Mouse (Mus musculus): ENCODE data around the gene Hist1h2bf. TPM values are rescaled to one million over a fixed set of nuclear protein-coding genes. Genes with fewer than 3 reads are reported as not detected.
A peak's percentile ranks its signal among the peaks of the same experiment; 100 is the strongest.
"Not testable (repeated sequence)": the region's sequence is repeated elsewhere in the genome, so short reads cannot be mapped to it uniquely, and the experiment has no call there.

Hist1h2bf gene
- total RNA-seq, 4 experiments from 2014 or later = 2.0 to 6.7 (median 5.1) TPM

DNA sequence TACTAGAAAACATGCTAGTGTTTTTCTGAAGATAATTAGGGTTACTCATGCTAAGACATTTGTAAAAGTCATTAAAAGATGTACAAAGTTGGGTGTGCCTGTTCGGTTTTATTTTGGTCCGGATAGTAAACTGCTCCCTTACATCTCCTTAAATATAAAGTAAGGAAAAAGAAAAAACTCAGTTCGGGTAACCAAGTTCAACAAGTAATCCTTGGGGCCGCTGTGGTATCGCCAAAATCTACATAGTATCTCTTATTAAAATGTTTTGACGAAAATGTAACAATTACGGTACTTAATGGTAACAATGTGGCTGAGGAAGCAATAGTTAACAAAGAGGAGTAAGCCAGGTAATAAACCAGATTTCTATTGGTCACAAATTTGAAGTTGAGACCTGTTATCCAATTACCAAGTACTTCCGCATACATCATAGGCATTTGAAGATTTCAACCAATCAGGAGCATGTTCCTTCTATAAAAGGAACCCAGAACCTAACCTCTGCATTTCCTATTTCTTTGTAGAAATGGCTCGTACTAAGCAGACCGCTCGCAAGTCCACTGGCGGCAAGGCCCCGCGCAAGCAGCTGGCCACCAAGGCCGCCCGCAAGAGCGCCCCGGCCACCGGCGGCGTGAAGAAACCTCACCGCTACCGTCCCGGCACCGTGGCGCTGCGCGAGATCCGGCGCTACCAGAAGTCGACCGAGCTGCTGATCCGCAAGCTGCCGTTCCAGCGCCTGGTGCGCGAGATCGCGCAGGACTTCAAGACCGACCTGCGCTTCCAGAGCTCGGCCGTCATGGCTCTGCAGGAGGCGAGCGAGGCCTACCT is 29.8 kb downstream of the Hist1h2bf start, which contains the start of gene Hist1h3f:
TSS of gene Hist1h3f (plus strand) at position 88 of the 822 bp plus-strand sequence.
- peak; percentile 26 to 44 for DNase-seq (ENCODE audit: low spot score in 2 of 2)

DNA sequence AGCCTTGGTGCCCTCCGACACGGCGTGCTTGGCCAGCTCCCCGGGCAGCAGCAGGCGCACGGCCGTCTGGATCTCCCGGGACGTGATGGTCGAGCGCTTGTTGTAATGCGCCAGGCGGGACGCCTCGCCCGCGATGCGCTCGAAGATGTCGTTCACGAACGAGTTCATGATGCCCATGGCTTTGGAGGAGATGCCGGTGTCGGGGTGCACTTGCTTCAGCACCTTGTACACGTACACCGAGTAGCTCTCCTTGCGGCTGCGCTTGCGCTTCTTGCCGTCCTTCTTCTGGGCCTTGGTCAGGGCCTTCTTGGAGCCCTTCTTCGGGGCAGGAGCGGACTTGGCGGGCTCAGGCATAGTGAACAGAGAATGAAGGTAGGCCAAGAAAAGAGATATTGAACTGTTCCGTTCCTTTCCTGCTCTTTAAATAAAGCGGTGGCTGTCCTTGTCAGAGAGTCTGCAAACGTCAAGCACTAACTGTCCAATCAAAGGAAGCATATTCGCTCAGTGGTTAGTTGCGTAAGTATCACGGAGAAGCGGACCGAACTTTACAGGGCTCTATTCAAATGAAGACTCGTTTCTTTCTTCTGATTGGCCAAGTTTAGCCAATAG is 30.9 kb downstream of the Hist1h2bf start, which contains the start of gene Hist1h2bh:
TSS of gene Hist1h2bh (minus strand) at position 394 of the 609 bp plus-strand sequence.
- peak in 1 of 2 experiments; percentile 37 for DNase-seq (ENCODE audit: low spot score in 2 of 2)

- DNase-seq (ENCODE audit: low spot score in 2 of 2) = not testable (repeated sequence)
Measured at GRCm38 (mm10) chr13:23542225-23542980, 31.6 kb downstream of the Hist1h2bf start.

DNA sequence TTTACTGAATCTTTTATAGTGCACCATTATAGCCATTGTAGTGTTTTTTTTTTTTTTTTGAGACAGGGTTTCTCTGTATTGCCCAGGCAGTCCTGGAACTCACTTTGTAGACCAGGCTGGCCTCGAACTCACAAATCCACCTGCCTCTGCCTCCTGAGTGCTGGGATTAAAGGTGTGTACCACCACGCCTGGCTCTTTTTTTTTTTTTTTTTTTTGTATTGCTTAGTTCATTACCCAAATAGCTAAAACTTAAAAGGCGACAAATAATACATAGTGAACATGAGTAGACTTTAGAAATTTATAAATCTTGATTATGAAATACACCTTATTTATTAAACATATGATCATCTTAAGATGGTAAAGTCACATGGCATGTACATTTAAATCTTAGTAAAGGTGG is 32.5 kb downstream of the Hist1h2bf start:
- DNase-seq (ENCODE audit: low spot score in 2 of 2) = no peak

DNA sequence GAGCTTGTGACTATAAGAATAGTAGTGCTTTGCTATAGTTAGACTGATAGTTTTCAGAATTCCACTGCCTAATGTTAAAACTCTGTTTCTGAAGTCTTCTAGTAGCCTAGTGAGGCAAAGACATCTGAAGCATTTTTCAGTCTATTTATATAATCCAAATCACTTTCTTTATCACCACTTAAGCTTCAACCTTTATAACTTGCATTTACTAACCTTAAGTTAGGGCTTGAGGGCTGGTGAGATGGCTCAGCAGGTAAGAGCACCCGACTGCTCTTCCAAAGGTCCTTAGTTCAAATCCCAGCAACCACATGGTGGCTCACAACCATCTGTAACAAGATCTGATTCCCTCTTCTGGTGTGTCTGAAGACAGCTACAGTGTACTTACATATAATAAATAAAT is 34.2 kb downstream of the Hist1h2bf start:
- not testable (repeated sequence) for DNase-seq (ENCODE audit: low spot score in 2 of 2)

DNA sequence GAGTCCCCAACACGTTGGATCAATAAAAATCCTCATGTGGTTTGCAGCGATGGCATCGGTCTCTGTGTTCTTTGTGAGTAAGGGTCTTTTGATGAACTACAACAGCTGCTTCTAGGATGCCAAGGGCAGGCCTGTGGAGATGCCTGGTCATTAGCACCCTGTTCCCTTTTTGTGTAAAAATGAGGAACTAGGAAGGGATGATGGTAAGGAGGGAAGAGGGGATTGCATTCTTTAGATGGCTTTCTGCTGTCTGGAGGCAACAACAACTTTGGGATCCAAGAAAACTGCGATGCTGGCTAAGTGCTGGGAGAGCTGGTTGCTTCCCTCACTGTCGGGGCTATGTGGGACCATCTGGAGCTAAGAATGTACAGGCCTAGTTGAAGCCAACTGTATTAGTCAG is 35.7 kb downstream of the Hist1h2bf start:
- no peak for DNase-seq (ENCODE audit: low spot score in 2 of 2)

- DNase-seq (ENCODE audit: low spot score in 2 of 2) = no peak
Measured at GRCm38 (mm10) chr13:23537006-23537710, 36.8 kb downstream of the Hist1h2bf start.

GRCm38 (mm10) chr13:23536076-23536822 is 37.7 kb downstream of the Hist1h2bf start:
- no peak for DNase-seq (ENCODE audit: low spot score in 2 of 2)

GRCm38 (mm10) chr13:23535137-23536075 is 38.6 kb downstream of the Hist1h2bf start, which contains the start of gene Hist1h3g:
Gene Hist1h3g (plus strand): TSS chr13:23535422.
- peak; percentile 51 to 60 for DNase-seq (ENCODE audit: low spot score in 2 of 2)

GRCm38 (mm10) chr13:23534368-23535131 is 39.4 kb downstream of the Hist1h2bf start:
- no peak for DNase-seq (ENCODE audit: low spot score in 2 of 2)

- DNase-seq (ENCODE audit: low spot score in 2 of 2) = not testable (repeated sequence)
Measured at GRCm38 (mm10) chr13:23533560-23534367, 40.2 kb downstream of the Hist1h2bf start, which contains the start of gene Hist1h2af. Gene Hist1h2af (plus strand): TSS chr13:23533906.

GRCm38 (mm10) chr13:23532262-23533075 is 41.5 kb downstream of the Hist1h2bf start:
- DNase-seq (ENCODE audit: low spot score in 2 of 2) = no peak

- peak; percentile 85 to 88 for DNase-seq (ENCODE audit: low spot score in 2 of 2)
Measured at GRCm38 (mm10) chr13:23530901-23531875, 42.8 kb downstream of the Hist1h2bf start, which contains the start of gene Hist1h4h. Gene Hist1h4h (plus strand): TSS chr13:23531050.

GRCm38 (mm10) chr13:23530181-23530900 is 43.7 kb downstream of the Hist1h2bf start:
- DNase-seq (ENCODE audit: low spot score in 2 of 2) = peak; percentile 47 to 65

Measured in gastrocnemius, adult 8-10 months (tissue).